Mouse (Mus musculus): ENCODE measurements around the gene Arhgef39.

DNA sequence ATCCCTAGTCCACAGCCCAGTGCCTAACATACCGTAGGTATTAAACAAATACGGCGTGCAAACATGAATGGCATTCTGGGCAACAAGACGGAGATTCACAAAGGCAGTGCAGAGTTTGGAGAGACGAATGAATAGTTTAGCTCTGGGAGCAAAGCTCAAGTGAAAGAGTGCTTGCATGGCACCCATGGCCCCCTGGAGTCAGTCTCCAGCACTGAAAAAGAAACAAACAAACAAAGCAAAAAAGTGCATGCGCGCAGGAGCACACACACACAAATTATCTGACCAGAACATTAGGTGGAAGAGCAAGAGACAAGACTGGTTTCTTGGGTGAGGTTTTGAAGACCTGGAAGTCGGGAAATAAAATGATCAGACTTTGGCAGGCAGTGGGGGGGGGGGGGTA is 6.6 kb upstream of the Arhgef39 start:
- no peak for TF ChIP-seq CTCF (conservative IDR thresholded peaks at IDR 0.05; ENCODE audit: insufficient read depth, insufficient read length, low read depth, low read length)
- TF ChIP-seq POLR2A (IDR thresholded peaks at IDR 0.05; ENCODE audit: low read depth, low read length): no peak

All from kidney, adult 2 months (tissue).